Comparison of ENCODE assay signal across 8 mouse cellular contexts in the genomic region with DNA sequence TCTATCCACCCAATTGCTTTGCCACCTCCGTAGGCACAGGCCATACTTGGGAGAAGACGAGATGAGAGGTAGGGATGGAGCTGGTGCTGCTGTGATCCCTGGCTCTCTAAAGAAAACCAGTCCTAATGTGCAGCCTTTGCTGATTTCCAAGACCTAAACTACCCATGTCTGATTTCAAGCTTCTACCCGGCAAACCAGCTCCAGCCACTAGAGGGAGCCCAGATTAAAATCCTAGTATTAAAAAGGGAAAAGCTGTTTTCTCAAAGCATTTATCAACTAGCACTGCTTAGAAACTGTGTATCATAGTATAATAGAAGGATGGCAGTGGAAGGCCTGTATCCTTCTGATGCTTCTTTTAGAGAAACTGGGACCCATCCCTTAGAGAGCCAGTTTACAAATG. TPM values are rescaled to one million over a fixed set of nuclear protein-coding genes. Genes with fewer than 3 reads are reported as not detected.
A peak's percentile ranks its signal among the peaks of the same experiment; 100 is the strongest.
DNase-seq lines count a peak whose midpoint lies in the region; ATAC-seq and TF ChIP-seq lines count a peak whose summit lies in the region.

No protein-coding gene starts in this region.

- peak; percentile 62 for DNase-seq in forebrain, embryonic 14.5 days (ENCODE audit: low spot score)
- peak; percentile 44 for DNase-seq in urinary bladder, postnatal 14 days (ENCODE audit: low spot score)
- no peak for DNase-seq in urinary bladder, postnatal 4 days (ENCODE audit: low spot score in 2 of 2)
- DNase-seq in limb, embryonic 14.5 days (ENCODE audit: low spot score) = peak; percentile 36
- peak; percentile 49 for DNase-seq in right cerebral cortex, postnatal 4 days

- no peak overlapping the region for H3K4me3 ChIP-seq in forebrain, embryonic 14.5 days (ENCODE audit: low read depth, low read length)
- no peak overlapping the region for H3K4me3 ChIP-seq in forebrain, embryonic 15.5 days
- no peak overlapping the region for H3K4me3 ChIP-seq in cortical plate, adult 2 months (ENCODE audit: insufficient read depth, low read length)
- H3K4me3 ChIP-seq in limb, embryonic 14.5 days (replicated peaks; ENCODE audit: low read length) = no peak overlapping the region

- TF ChIP-seq CTCF in cortical plate, adult 2 months (IDR thresholded peaks at IDR 0.05; ENCODE audit: extremely low read depth, insufficient read depth, low read length) = peak; percentile 50

- no peak for ATAC-seq in forebrain, embryonic 14.5 days
- no peak for ATAC-seq in forebrain, embryonic 15.5 days (replicated peaks)
- ATAC-seq in inflammation-experienced regulatory T-cells, adult 6 months = peak; percentile 25
- no peak for ATAC-seq in limb, embryonic 14.5 days (ENCODE audit: low FRiP score, low read depth)

- H3K27me3 ChIP-seq in forebrain, embryonic 14.5 days (replicated peaks; ENCODE audit: control insufficient read depth, insufficient read depth, low read length) = no peaks in the 10 kb centered on the region
- no peaks in the 10 kb centered on the region for H3K27me3 ChIP-seq in forebrain, embryonic 15.5 days
- H3K27me3 ChIP-seq in limb, embryonic 14.5 days (ENCODE audit: control insufficient read depth, insufficient read depth, low read length) = no peaks in the 10 kb centered on the region

- no peak overlapping the region for H3K4me2 ChIP-seq in forebrain, embryonic 14.5 days (ENCODE audit: low read length)
- no peak overlapping the region for H3K4me2 ChIP-seq in forebrain, embryonic 15.5 days (replicated peaks)
- no peak overlapping the region for H3K4me2 ChIP-seq in limb, embryonic 14.5 days (replicated peaks; ENCODE audit: low read depth, low read length, severe bottlenecking)

- no peak for TF ChIP-seq POLR2A in cortical plate, adult 2 months (IDR thresholded peaks at IDR 0.05; ENCODE audit: extremely low read depth, insufficient read depth, low read length)
- no peak for TF ChIP-seq POLR2A in limb, embryonic 14.5 days (IDR thresholded peaks at IDR 0.05; ENCODE audit: borderline replicate concordance, extremely low read depth, insufficient read depth, insufficient read length)

- H3K36me3 ChIP-seq in forebrain, embryonic 14.5 days (ENCODE audit: control insufficient read depth, insufficient read depth, low read length) = no peaks in the 10 kb centered on the region
- no peaks in the 10 kb centered on the region for H3K36me3 ChIP-seq in forebrain, embryonic 15.5 days
- no peaks in the 10 kb centered on the region for H3K36me3 ChIP-seq in limb, embryonic 14.5 days (ENCODE audit: control insufficient read depth, insufficient read depth, low read length)

- H3K27ac ChIP-seq in forebrain, embryonic 14.5 days (ENCODE audit: low read depth, low read length) = no peak overlapping the region
- no peak overlapping the region for H3K27ac ChIP-seq in forebrain, embryonic 15.5 days (replicated peaks)
- no peak overlapping the region for H3K27ac ChIP-seq in cortical plate, adult 2 months (ENCODE audit: insufficient read depth, low read length)
- no peak overlapping the region for H3K27ac ChIP-seq in limb, embryonic 14.5 days (replicated peaks; ENCODE audit: low read depth, low read length)

- H3K9ac ChIP-seq in forebrain, embryonic 14.5 days (ENCODE audit: low read length) = no peak overlapping the region
- H3K9ac ChIP-seq in forebrain, embryonic 15.5 days (replicated peaks) = no peak overlapping the region
- no peak overlapping the region for H3K9ac ChIP-seq in limb, embryonic 14.5 days (ENCODE audit: low read depth, low read length, severe bottlenecking)

- 40% methylated on average over 3 of the region's 3 CpGs for WGBS in forebrain, embryonic 14.5 days
- WGBS in forebrain, embryonic 15.5 days = 37% methylated on average over 3 of the region's 3 CpGs
- WGBS in limb, embryonic 14.5 days = 38% methylated on average over 3 of the region's 3 CpGs

- H3K4me1 ChIP-seq in forebrain, embryonic 14.5 days (ENCODE audit: control insufficient read depth, insufficient read depth, low read length) = peaks cover 2% of the 10 kb centered on the region
- H3K4me1 ChIP-seq in forebrain, embryonic 15.5 days = peaks cover 1% of the 10 kb centered on the region; the same call in 1 of the 2 replicates
- no peaks in the 10 kb centered on the region for H3K4me1 ChIP-seq in cortical plate, adult 2 months (ENCODE audit: control insufficient read depth, insufficient read depth, low read length)
- H3K4me1 ChIP-seq in limb, embryonic 14.5 days (ENCODE audit: control insufficient read depth, insufficient read depth, low read length) = no peaks in the 10 kb centered on the region

- H3K9me3 ChIP-seq in forebrain, embryonic 14.5 days (replicated peaks; ENCODE audit: control insufficient read depth, low read length) = no peaks in the 10 kb centered on the region
- no peaks in the 10 kb centered on the region for H3K9me3 ChIP-seq in forebrain, embryonic 15.5 days
- H3K9me3 ChIP-seq in limb, embryonic 14.5 days (ENCODE audit: control insufficient read depth, low read length) = no peaks in the 10 kb centered on the region

RNA-seq across cellular contexts. Expression of a gene that starts 5.0 kb away (rescaled TPM):
- polyA plus RNA-seq in forebrain, embryonic 14.5 days (2014; fragmentation: Nextera tagmentation; extraction: Ambion mirVana) = 0.11 TPM in 1 of 2 replicates, not detected in the other
- polyA plus RNA-seq in forebrain, embryonic 15.5 days (2015; fragmentation: Nextera tagmentation; extraction: Ambion mirVana) = 0.08 and 0.10 TPM in 2 replicates
- 0.46 and 0.47 TPM in 2 replicates for polyA plus RNA-seq in cortical plate, adult 2 months (2012; rRNA removed)
- not detected for polyA plus RNA-seq in inflammation-experienced regulatory T-cells, adult 6 months (2017; shearing (Covaris generic))
- 8.9 and 9.3 TPM in 2 replicates for polyA plus RNA-seq in limb, embryonic 14.5 days (2012; rRNA removed)
- 9.3 TPM in 2 replicates for polyA plus RNA-seq in limb, embryonic 14.5 days (2014; fragmentation: Nextera tagmentation; extraction: Ambion mirVana)

Comparison
In these comparisons a context has a peak if more than half of its experiments do, and no peak if none do; other contexts are left out.
1. DNase-seq: peak in forebrain, embryonic 14.5 days (single experiment), urinary bladder, postnatal 14 days (single experiment), limb, embryonic 14.5 days (single experiment) and right cerebral cortex, postnatal 4 days (single experiment); none in urinary bladder, postnatal 4 days (0 of 2).